Mouse (Mus musculus): Measurements from ENCODE around the gene Csf3. TPM values are rescaled to one million over a fixed set of nuclear protein-coding genes. Genes with fewer than 3 reads are reported as not detected.

Gene Csf3
- polyA plus RNA-seq, 1 experiment from 2014 or later: not detected

DNA sequence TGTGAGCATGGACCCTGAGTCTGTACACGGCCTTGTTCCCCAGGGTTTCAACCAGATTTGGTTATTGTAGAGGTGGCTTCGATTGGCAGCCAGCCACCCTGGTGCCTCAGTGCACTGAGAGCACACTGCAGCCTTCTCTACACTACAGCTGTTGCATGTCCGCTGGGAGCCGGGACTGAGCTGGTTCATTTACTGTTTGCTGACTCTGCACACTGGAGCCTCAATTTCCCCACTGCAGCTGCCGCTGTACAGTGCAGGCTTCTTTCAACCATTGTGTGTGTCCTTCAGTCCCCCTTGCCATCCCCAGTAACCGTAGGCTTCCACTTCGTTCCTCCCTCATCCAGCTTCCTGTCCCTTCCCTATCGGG, 38.9 kb downstream of the Csf3 start:
- Histone ChIP-seq H3K9me3 (ENCODE audit: low read length) (no peaks in the 10 kb centered on the region), H3K36me3 (ENCODE audit: insufficient read depth, low read length) (no peaks in the 10 kb centered on the region), H3K4me2 (replicated peaks; ENCODE audit: low read depth, low read length) (peak overlapping the region; percentile 91), H3K27me3 (replicated peaks; ENCODE audit: insufficient read depth, low read length) (no peaks in the 10 kb centered on the region), H3K4me3 (ENCODE audit: low read depth, low read length) (peak overlapping the region; percentile 99), H3K9ac (replicated peaks; ENCODE audit: low read depth) (peak overlapping the region; percentile 95; the same call in 1 of the 2 replicates), H3K27ac (ENCODE audit: low read length) (peak overlapping the region; percentile 98; the same call in 1 of the 2 replicates), H3K4me1 (ENCODE audit: insufficient read depth, low read depth, low read length) (peaks cover 30% of the 10 kb centered on the region)
- WGBS: 7% methylated on average over 8 of the region's 8 CpGs
- DNase-seq (ENCODE audit: low spot score): no peak
- TF ChIP-seq EP300 (IDR thresholded peaks at IDR 0.05) (no peak), CTCF (IDR thresholded peaks at IDR 0.05) (no peak)
- ATAC-seq: no peak

GRCm38 (mm10) chr11:98740393-98741050, 39.5 kb downstream of the Csf3 start, which contains the start of gene Thra:
TSS of gene Thra (plus strand) at chr11:98740638.
- H3K36me3 ChIP-seq (ENCODE audit: insufficient read depth, low read length): no peaks in the 10 kb centered on the region
- H3K4me3 ChIP-seq (ENCODE audit: low read depth, low read length): peak within 1 kb of the TSS; percentile 99
- DNase-seq (ENCODE audit: low spot score): peak; percentile 86
- under 1% methylated on average over 22 of the region's 22 CpGs for WGBS
- H3K4me1 ChIP-seq (ENCODE audit: insufficient read depth, low read depth, low read length): peaks cover 32% of the 10 kb centered on the region
- peak within 1 kb of the TSS; percentile 95 for H3K9ac ChIP-seq (replicated peaks; ENCODE audit: low read depth)
- H3K9me3 ChIP-seq (ENCODE audit: low read length): no peaks in the 10 kb centered on the region
- peak; percentile 59 for ATAC-seq
- H3K4me2 ChIP-seq (replicated peaks; ENCODE audit: low read depth, low read length): peak within 1 kb of the TSS; percentile 91
- peak within 1 kb of the TSS; percentile 98 for H3K27ac ChIP-seq (ENCODE audit: low read length)
- no peak; the same call in 1 of the 2 replicates for TF ChIP-seq CTCF (IDR thresholded peaks at IDR 0.05)
- TF ChIP-seq EP300 (IDR thresholded peaks at IDR 0.05): no peak
- no peaks in the 10 kb centered on the region for H3K27me3 ChIP-seq (replicated peaks; ENCODE audit: insufficient read depth, low read length)

GRCm38 (mm10) chr11:98741051-98741620, 40.1 kb downstream of the Csf3 start:
- Histone ChIP-seq H3K9ac (replicated peaks; ENCODE audit: low read depth) (peak overlapping the region; percentile 95), H3K36me3 (ENCODE audit: insufficient read depth, low read length) (no peaks in the 10 kb centered on the region), H3K4me1 (ENCODE audit: insufficient read depth, low read depth, low read length) (peaks cover 36% of the 10 kb centered on the region), H3K4me3 (ENCODE audit: low read depth, low read length) (peak overlapping the region; percentile 99), H3K27ac (ENCODE audit: low read length) (peak overlapping the region; percentile 98), H3K4me2 (replicated peaks; ENCODE audit: low read depth, low read length) (peak overlapping the region; percentile 91), H3K27me3 (replicated peaks; ENCODE audit: insufficient read depth, low read length) (no peaks in the 10 kb centered on the region), H3K9me3 (ENCODE audit: low read length) (no peaks in the 10 kb centered on the region)
- ATAC-seq: no peak
- 0% methylated on average over 17 of the region's 17 CpGs for WGBS
- TF ChIP-seq EP300 (IDR thresholded peaks at IDR 0.05) (no peak), CTCF (IDR thresholded peaks at IDR 0.05) (no peak)
- no peak for DNase-seq (ENCODE audit: low spot score)

GRCm38 (mm10) chr11:98741622-98742396, 40.7 kb downstream of the Csf3 start:
- Histone ChIP-seq H3K4me3 (ENCODE audit: low read depth, low read length) (peak overlapping the region; percentile 99), H3K4me2 (replicated peaks; ENCODE audit: low read depth, low read length) (peak overlapping the region; percentile 91), H3K9me3 (ENCODE audit: low read length) (no peaks in the 10 kb centered on the region), H3K27ac (ENCODE audit: low read length) (peak overlapping the region; percentile 98), H3K36me3 (ENCODE audit: insufficient read depth, low read length) (no peaks in the 10 kb centered on the region), H3K4me1 (ENCODE audit: insufficient read depth, low read depth, low read length) (peaks cover 41% of the 10 kb centered on the region), H3K27me3 (replicated peaks; ENCODE audit: insufficient read depth, low read length) (no peaks in the 10 kb centered on the region), H3K9ac (replicated peaks; ENCODE audit: low read depth) (peak overlapping the region; percentile 95)
- TF ChIP-seq EP300 (IDR thresholded peaks at IDR 0.05): no peak
- TF ChIP-seq CTCF (IDR thresholded peaks at IDR 0.05): peak; percentile 51
- peak; percentile 92 for DNase-seq (ENCODE audit: low spot score)
- WGBS: under 1% methylated on average over 35 of the region's 86 CpGs
- peak; percentile 85 for ATAC-seq

DNA sequence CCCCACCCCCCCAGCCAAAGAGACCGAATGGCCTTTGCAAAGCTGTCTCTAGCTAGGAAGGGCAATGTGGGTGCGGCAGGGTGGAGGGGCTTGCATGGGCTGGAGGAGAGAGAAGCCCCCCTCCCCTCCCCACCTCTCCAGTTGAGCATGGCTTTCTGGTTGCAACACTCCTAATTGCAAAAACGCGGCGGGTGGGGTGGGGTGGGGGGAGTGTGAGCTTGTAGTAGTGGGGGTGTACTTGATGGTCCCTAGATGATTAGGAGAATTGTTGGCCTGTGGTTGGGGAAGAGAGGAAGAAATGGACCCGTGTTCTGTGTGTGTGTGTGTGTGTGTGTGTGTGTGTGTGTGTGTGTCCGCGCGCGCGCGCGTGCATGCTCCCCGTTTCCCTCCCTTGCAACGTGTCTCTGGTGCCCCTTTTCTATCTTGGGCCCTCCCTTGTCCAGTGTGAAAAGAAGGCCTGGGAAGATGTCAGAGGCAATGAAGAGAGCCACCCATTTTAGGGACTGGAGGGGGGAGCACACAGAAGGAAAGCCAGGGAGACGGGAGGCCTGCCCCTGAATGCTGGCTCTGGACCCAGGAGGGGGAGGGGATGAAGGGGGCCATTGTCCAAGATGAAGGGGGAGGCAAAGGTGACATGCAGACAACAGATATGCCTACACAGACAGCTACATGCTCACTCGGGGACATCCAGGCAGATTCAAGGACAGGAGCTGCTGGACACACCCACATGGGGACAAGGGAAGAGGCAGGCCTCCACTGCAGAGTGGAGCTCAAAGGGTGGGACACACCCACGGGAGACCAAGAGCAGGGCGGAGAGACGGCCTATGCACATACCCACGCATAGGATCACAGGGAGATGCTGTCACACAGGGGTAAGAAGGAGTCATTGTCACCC, 41.6 kb downstream of the Csf3 start:
- Histone ChIP-seq H3K4me2 (replicated peaks; ENCODE audit: low read depth, low read length) (peak overlapping the region; percentile 91), H3K27me3 (replicated peaks; ENCODE audit: insufficient read depth, low read length) (no peaks in the 10 kb centered on the region), H3K36me3 (ENCODE audit: insufficient read depth, low read length) (no peaks in the 10 kb centered on the region), H3K9ac (replicated peaks; ENCODE audit: low read depth) (peak overlapping the region; percentile 95), H3K27ac (ENCODE audit: low read length) (peak overlapping the region; percentile 98), H3K9me3 (ENCODE audit: low read length) (no peaks in the 10 kb centered on the region), H3K4me1 (ENCODE audit: insufficient read depth, low read depth, low read length) (peaks cover 46% of the 10 kb centered on the region), H3K4me3 (ENCODE audit: low read depth, low read length) (peak overlapping the region; percentile 99)
- peak; percentile 9 for ATAC-seq
- WGBS: under 1% methylated on average over 21 of the region's 21 CpGs
- no peak for TF ChIP-seq EP300 (IDR thresholded peaks at IDR 0.05)
- no peak for TF ChIP-seq CTCF (IDR thresholded peaks at IDR 0.05)
- DNase-seq (ENCODE audit: low spot score): peak; percentile 66

Data from lung, postnatal 0 days (tissue).